Mouse (Mus musculus) small intestine, adult 2 months (tissue): ENCODE measurements at regions not wholly inside any gene's neighbourhood (a gene's known extent, or its start where the extent isn't known, plus 50 kb on each side); places are given as distances from the start of the nearest gene placed in this dataset.

Source experiments
- CTCF ChIP-seq: fragments of 200-500 bp; IDR thresholded peaks from 2 replicates; pipeline ENCODE4 v1.5.1; 2012; ENCODE audit warnings: low read depth, mild to moderate bottlenecking, control low read depth, inconsistent platforms, low read length, moderate library complexity, mixed read lengths; ENCODE audit not compliant: insufficient replicate concordance, insufficient read length; ENCODE audit errors: extremely low read depth
- POLR2A ChIP-seq: fragments of 200-500 bp; IDR thresholded peaks from 2 replicates; pipeline ENCODE4 v1.6.1; 2012; ENCODE audit warnings: low read depth, mild to moderate bottlenecking, control low read depth, inconsistent platforms, low read length, moderate library complexity

DNA sequence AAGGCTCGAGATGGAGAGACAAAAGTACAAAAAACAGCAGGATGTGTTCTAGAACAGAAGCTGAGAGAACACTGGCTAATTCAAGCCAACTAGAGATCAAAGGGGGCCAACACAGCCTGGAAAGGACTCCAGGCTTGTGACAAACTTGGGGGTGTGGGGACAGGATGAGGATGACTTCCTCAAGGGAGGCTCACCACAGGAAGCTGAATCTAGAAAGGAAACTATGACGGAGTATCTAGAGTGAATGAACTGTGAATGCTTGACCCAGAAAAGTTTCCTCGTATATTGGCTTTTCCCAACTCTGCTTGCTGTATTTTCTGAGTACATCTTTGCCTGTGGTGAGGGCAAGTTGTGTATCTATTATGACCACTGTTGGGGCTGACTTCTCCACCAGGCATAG, 93.3 kb upstream of the Cited2 start:
- TF ChIP-seq POLR2A (no peak), CTCF (no peak)
